Mouse (Mus musculus): Measurements from ENCODE around the gene Rfx2. TPM values are rescaled to one million over a fixed set of nuclear protein-coding genes. Genes with fewer than 3 reads are reported as not detected.

Gene Rfx2
- total and polyA plus RNA-seq, 2 experiments from 2014 or later = 4.4 to 9.8 TPM

DNA sequence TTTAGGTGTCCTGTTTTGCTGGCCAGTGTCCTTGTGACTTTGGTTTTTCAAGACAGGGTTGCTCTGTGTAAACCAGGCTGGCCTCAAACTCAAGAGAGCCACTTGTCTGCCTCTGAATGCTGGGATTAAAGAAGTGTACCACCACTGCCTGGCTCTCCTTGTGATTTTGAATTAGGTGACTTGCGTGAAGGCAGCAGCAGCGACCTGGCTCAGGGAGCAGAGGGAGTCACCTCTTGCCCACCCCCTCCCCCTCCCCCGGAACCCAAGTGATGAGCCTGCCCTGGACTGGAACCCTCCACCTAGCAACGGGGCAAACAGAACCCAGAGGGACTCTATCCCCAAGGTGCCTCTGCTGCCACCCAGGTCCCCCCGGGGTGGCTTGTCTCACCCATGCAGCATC lies 60.9 kb downstream of the Rfx2 start, which contains the start of gene Prr22:
TSS of gene Prr22 (plus strand) at position 301 of the 400 bp plus-strand sequence.
- peaks cover 30% of the 10 kb centered on the region for H3K36me3 ChIP-seq (ENCODE audit: insufficient read depth, low read length)
- no peak within 1 kb of the TSS for H3K9ac ChIP-seq (replicated peaks; ENCODE audit: low read length)
- H3K27me3 ChIP-seq (ENCODE audit: insufficient read depth, low read length) = no peaks in the 10 kb centered on the region
- ATAC-seq (no peak), DNase-seq (ENCODE audit: low spot score) (no peak)
- no peak within 1 kb of the TSS for H3K27ac ChIP-seq
- 0 out of 2 replicates have a peak, but pooled peaks cover 4% of the 10 kb centered on the region for H3K4me1 ChIP-seq (ENCODE audit: insufficient read depth, low read length)
- H3K9me3 ChIP-seq (ENCODE audit: low read length) = no peaks in the 10 kb centered on the region
- no peak within 1 kb of the TSS for H3K4me3 ChIP-seq (ENCODE audit: low read length)
- no peak within 1 kb of the TSS for H3K4me2 ChIP-seq (ENCODE audit: low read depth, low read length)
- 92% methylated on average over 5 of the region's 5 CpGs for WGBS
- no peak for TF ChIP-seq CTCF (IDR thresholded peaks at IDR 0.05; ENCODE audit: low read depth)

- no peak for TF ChIP-seq CTCF (IDR thresholded peaks at IDR 0.05; ENCODE audit: low read depth)
- ATAC-seq = no peak
- DNase-seq (ENCODE audit: low spot score) = no peak
- Histone ChIP-seq H3K9me3 (ENCODE audit: low read length) (no peaks in the 10 kb centered on the region), H3K9ac (replicated peaks; ENCODE audit: low read length) (no peak overlapping the region), H3K27ac (no peak overlapping the region), H3K4me2 (ENCODE audit: low read depth, low read length) (no peak overlapping the region), H3K27me3 (ENCODE audit: insufficient read depth, low read length) (no peaks in the 10 kb centered on the region), H3K4me3 (ENCODE audit: low read length) (no peak overlapping the region), H3K4me1 (ENCODE audit: insufficient read depth, low read length) (0 out of 2 replicates have a peak, but pooled peaks cover 4% of the 10 kb centered on the region), H3K36me3 (ENCODE audit: insufficient read depth, low read length) (peaks cover 30% of the 10 kb centered on the region)
- WGBS = 93% methylated on average over 11 of the region's 11 CpGs
Observed at GRCm38 (mm10) chr17:56768941-56769340, 61.9 kb downstream of the Rfx2 start.

DNA sequence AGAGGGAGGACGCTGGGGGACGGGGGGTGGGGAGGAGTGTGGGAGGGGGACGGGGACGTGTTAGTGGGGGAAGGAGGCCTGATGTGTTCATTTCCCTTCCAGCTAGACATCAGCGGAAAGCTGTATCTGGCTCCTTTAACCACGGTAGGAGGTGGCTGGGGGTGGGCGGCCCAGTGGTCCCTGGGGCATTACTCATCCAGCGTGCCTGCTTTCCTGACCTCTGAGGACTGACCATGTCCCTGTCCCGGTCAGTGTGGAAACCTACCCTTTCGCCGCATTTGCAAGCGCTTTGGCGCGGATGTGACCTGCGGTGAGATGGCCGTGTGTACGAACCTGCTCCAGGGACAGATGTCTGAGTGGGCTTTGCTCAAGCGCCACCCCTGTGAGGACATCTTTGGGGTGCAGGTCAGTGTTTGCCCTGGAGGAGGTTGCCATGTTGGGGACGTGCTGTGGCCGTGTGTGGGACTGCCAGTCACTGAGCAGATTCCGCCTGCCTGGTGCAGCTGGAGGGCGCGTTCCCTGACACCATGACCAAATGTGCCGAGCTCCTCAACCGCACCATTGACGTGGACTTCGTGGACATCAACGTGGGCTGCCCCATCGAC lies 63.2 kb downstream of the Rfx2 start:
- WGBS = 96% methylated on average over 29 of the region's 29 CpGs

DNA sequence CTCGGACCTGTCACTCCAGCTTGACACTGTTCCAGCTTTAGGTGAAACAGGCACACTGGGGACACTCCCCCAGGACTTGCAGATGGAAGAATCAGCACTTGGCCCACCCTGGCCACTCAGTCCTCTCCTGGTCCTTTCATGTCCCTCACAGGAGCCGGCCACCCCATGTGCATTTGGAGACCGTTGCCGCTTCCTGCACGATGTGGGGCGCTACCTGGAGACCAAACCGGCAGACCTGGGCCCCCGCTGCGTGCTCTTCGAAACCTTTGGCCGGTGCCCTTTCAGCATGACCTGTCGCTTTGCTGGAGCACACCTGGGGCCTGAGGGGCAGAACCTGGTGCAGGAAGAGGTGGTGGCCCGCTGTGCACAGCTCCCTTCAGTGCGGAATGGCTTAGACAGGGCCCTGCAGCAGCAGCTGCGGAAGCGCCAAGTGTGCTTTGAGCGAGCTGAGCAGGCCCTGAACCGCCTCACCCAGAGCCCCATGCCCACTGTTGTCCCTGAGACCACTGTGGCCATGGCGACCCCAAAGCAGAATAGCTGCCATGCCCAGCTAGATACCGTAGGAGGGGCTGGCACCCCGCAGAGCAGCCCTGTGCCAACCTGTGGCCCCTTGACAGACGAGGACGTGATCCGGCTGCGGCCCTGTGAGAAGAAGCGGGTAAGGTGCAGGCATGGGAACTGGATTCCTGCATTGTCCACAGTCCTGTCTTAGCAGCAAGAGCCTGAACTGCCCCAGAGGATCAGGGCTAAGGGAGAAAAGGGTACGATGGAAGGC lies 64.0 kb downstream of the Rfx2 start:
- Histone ChIP-seq H3K27ac (no peak overlapping the region), H3K9me3 (ENCODE audit: low read length) (no peaks in the 10 kb centered on the region), H3K4me1 (ENCODE audit: insufficient read depth, low read length) (peaks cover 13% of the 10 kb centered on the region; the same call in 1 of the 2 replicates), H3K36me3 (ENCODE audit: insufficient read depth, low read length) (peaks cover 30% of the 10 kb centered on the region), H3K4me2 (ENCODE audit: low read depth, low read length) (no peak overlapping the region), H3K4me3 (ENCODE audit: low read length) (no peak overlapping the region), H3K9ac (replicated peaks; ENCODE audit: low read length) (no peak overlapping the region), H3K27me3 (ENCODE audit: insufficient read depth, low read length) (no peaks in the 10 kb centered on the region)
- no peak for TF ChIP-seq CTCF (IDR thresholded peaks at IDR 0.05; ENCODE audit: low read depth)
- 89% methylated on average over 27 of the region's 27 CpGs for WGBS
- ATAC-seq (no peak), DNase-seq (ENCODE audit: low spot score) (no peak)

More for the DNA sequence above, 63.2 kb downstream of the Rfx2 start:
- peaks cover 30% of the 10 kb centered on the region for H3K36me3 ChIP-seq (ENCODE audit: insufficient read depth, low read length)
- no peak for DNase-seq (ENCODE audit: low spot score)
- no peak overlapping the region for H3K9ac ChIP-seq (replicated peaks; ENCODE audit: low read length)
- no peak overlapping the region for H3K4me2 ChIP-seq (ENCODE audit: low read depth, low read length)
- H3K4me3 ChIP-seq (ENCODE audit: low read length) = no peak overlapping the region
- no peaks in the 10 kb centered on the region for H3K9me3 ChIP-seq (ENCODE audit: low read length)
- no peak for TF ChIP-seq CTCF (IDR thresholded peaks at IDR 0.05; ENCODE audit: low read depth)
- no peaks in the 10 kb centered on the region for H3K27me3 ChIP-seq (ENCODE audit: insufficient read depth, low read length)
- peaks cover 11% of the 10 kb centered on the region; the same call in 1 of the 2 replicates for H3K4me1 ChIP-seq (ENCODE audit: insufficient read depth, low read length)
- ATAC-seq = no peak
- no peak overlapping the region for H3K27ac ChIP-seq

- Histone ChIP-seq H3K9me3 (ENCODE audit: low read length) (no peaks in the 10 kb centered on the region), H3K9ac (replicated peaks; ENCODE audit: low read length) (peak overlapping the region; percentile 80), H3K27ac (peak overlapping the region; percentile 98; the same call in 1 of the 2 replicates), H3K27me3 (ENCODE audit: insufficient read depth, low read length) (no peaks in the 10 kb centered on the region), H3K36me3 (ENCODE audit: insufficient read depth, low read length) (peaks cover 30% of the 10 kb centered on the region), H3K4me2 (ENCODE audit: low read depth, low read length) (peak overlapping the region; percentile 80), H3K4me3 (ENCODE audit: low read length) (peak overlapping the region; percentile 78), H3K4me1 (ENCODE audit: insufficient read depth, low read length) (peaks cover 13% of the 10 kb centered on the region; the same call in 1 of the 2 replicates)
- ATAC-seq = peak; percentile 2
- no peak for DNase-seq (ENCODE audit: low spot score)
- no peak for TF ChIP-seq CTCF (IDR thresholded peaks at IDR 0.05; ENCODE audit: low read depth)
- 49% methylated on average over 12 of the region's 12 CpGs for WGBS
Observed at GRCm38 (mm10) chr17:56765431-56765830, 65.4 kb downstream of the Rfx2 start.

- Histone ChIP-seq H3K36me3 (ENCODE audit: insufficient read depth, low read length) (peaks cover 24% of the 10 kb centered on the region), H3K4me2 (ENCODE audit: low read depth, low read length) (peak within 1 kb of the TSS; percentile 80), H3K27me3 (ENCODE audit: insufficient read depth, low read length) (no peaks in the 10 kb centered on the region), H3K4me3 (ENCODE audit: low read length) (peak within 1 kb of the TSS; percentile 78), H3K27ac (peak within 1 kb of the TSS; percentile 98), H3K9me3 (ENCODE audit: low read length) (no peaks in the 10 kb centered on the region), H3K9ac (replicated peaks; ENCODE audit: low read length) (peak within 1 kb of the TSS; percentile 80), H3K4me1 (ENCODE audit: insufficient read depth, low read length) (peaks cover 13% of the 10 kb centered on the region; the same call in 1 of the 2 replicates)
- peak; percentile 95 for DNase-seq (ENCODE audit: low spot score)
- no peak for TF ChIP-seq CTCF (IDR thresholded peaks at IDR 0.05; ENCODE audit: low read depth)
- ATAC-seq = peak; percentile 85
- WGBS = 2% methylated on average over 54 of the region's 58 CpGs
Observed at GRCm38 (mm10) chr17:56764474-56765354, 66.1 kb downstream of the Rfx2 start, which contains the start of gene Dus3l. Gene Dus3l, plus strand, starts transcription at chr17:56764757.

Measured in hindbrain, postnatal 0 days (tissue).